Mouse (Mus musculus) embryonic fibroblast, embryonic 13.5 days (primary cell): ENCODE results near the gene Tulp4. TPM values are rescaled to one million over a fixed set of nuclear protein-coding genes. Genes with fewer than 3 reads are reported as not detected.

Source experiments
- H3K27ac ChIP-seq: 2 replicates; pipeline ENCODE4 v1.5.1; 2012; ENCODE audit warnings: low read length, control low read depth, inconsistent platforms; ENCODE audit not compliant: insufficient read depth
- H3K4me1 ChIP-seq: 2 replicates; pipeline ENCODE4 v1.6.1; 2011; ENCODE audit warnings: low read length; ENCODE audit not compliant: control insufficient read depth, insufficient read depth
- H3K4me3 ChIP-seq: 2 replicates; pipeline ENCODE4 v1.5.1; 2011; ENCODE audit warnings: mild to moderate bottlenecking, control low read depth, low read length; ENCODE audit not compliant: insufficient read depth
- CTCF ChIP-seq: IDR thresholded peaks from 2 replicates; pipeline ENCODE4 v1.5.1; 2011; ENCODE audit warnings: mild to moderate bottlenecking, control low read depth, low read length, moderate library complexity, borderline replicate concordance; ENCODE audit not compliant: insufficient read depth
- POLR2A ChIP-seq: IDR thresholded peaks from 2 replicates; pipeline ENCODE4 v1.6.1; 2011; ENCODE audit warnings: low read depth, mild to moderate bottlenecking, control low read depth, low read length, moderate library complexity
- polyA plus RNA-seq: library from polyadenylated mRNA; stranded (reverse); fragments of >200 nt; gene quantifications from 2 replicates; pipeline ENCODE4 v1.2.4, GENCODE M21; 2011; ENCODE audit warnings: low read depth; ENCODE audit not compliant: missing spikeins, insufficient read length

The Tulp4 gene
- polyA plus RNA-seq, 1 experiment, result 164 TPM

DNA sequence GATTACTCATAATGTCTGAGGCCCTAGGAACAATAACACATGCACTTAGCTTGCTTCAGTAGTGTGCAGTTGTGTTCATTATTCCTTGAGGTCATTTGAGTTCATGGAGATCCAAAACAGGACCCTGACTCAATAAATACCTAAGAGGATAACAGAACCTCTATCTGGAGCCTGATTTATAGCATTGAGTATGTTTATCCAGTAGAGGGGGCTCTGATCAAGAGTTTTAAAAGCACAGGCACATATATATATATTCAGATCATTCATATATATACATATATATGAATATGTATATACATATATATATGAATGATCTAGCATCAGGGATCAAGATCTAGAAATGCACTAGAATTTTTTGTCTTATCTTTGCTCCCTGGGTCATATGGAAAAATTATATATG lies 10.7 kb upstream of the Tulp4 start:
- no peak overlapping the region for H3K4me3 ChIP-seq
- no peak overlapping the region for H3K27ac ChIP-seq
- TF ChIP-seq CTCF (no peak), POLR2A (no peak)
- no peaks in the 10 kb centered on the region for H3K4me1 ChIP-seq

DNA sequence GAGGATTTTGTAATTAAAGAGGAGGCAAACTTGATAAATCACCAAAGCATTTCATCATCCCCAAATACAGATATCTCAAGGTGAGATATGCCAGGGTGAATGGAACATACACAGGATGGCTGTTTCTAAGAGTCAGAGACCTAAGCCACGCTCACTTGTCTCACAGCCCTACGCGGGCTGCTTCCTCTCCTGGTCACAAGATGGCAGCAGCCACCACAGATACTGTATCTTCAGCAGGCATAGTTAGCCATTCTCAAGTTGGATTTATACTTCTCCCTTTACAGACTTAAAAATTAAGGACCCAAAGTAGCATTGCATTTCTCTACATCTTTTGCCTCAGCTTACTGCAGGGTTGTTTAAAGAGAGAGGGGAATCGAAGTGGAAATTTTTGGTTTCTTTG lies 8.4 kb upstream of the Tulp4 start:
- no peaks in the 10 kb centered on the region for H3K4me1 ChIP-seq
- H3K4me3 ChIP-seq, result no peak overlapping the region
- TF ChIP-seq CTCF (peak; percentile 70), POLR2A (no peak)
- H3K27ac ChIP-seq, result no peak overlapping the region

DNA sequence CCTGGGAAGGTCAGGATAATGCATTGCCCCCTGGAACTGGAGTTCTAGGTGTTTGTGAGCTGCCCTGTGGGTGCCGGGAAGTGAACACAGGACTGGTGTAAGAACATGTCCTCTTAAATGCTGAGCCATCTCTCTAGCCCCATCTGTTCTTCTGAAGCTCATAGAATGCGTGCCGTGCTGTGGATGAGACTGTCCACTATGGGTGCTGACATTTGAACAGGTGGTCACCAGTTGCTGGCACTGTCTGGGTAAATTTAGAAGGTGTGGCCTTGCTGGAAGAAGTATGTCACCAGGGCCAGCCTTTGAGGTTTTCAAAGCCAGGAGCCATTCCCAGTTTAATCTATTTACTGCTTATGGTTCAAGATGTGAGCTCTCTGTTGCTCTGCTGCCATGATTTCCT lies 4.0 kb upstream of the Tulp4 start:
- Histone ChIP-seq H3K27ac (no peak overlapping the region), H3K4me3 (no peak overlapping the region), H3K4me1 (no peaks in the 10 kb centered on the region)
- TF ChIP-seq CTCF (no peak), POLR2A (no peak)

DNA sequence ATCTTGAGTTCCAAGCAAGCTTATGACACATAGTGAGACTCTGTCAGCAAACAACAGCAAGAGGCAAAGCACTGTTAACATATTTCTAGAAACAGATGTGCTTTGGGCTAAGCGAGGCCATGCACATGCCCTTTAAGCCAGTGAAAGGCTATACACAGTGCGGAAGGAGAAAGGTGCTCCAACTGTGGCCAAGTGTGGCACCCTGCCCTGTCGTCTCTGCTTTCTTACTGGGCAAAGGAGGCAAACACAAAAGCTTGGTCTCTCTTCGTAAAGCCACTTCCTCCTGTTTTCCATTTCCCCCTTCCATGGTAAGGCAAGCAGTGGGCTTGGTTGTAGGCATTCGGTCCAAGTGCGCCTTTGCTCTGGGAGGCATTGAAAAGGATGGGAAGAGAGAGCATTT lies 2.7 kb upstream of the Tulp4 start:
- Histone ChIP-seq H3K4me3 (no peak overlapping the region), H3K27ac (no peak overlapping the region), H3K4me1 (no peaks in the 10 kb centered on the region)
- no peak for TF ChIP-seq POLR2A
- TF ChIP-seq CTCF, result no peak

DNA sequence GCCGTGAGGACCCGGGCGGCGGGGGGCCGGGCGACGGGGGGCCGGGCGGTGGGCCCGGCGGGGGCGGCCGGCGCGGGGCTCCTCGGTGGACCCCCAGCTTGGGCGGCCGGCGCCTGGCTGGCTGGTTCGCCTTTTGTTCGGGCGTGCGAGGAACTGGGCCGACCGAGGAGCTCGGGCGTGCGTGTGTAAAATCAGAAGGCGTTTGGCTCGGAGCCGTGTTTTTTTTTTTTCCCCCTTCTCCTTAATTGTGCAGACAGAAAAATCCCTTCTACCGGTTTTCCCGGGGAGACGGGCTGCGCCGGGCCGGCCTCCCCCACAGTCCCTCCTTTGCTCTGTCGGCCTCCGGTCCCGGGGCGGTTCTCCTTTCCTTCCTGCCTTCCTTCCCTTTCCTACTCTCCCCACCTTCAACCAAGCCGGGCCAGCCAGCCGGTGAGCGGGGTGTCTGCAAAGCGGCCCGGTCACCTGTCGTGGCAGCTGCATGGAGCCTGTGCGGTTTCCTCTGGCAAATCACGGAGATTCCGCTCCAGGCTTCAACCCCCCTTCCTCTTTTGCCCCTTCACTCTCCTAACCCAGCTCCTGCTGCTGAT lies 871 bp downstream of the Tulp4 start:
- TF ChIP-seq CTCF, result no peak
- no peak; the same call in 1 of the 2 replicates for TF ChIP-seq POLR2A
- H3K4me1 ChIP-seq, result peaks cover 6% of the 10 kb centered on the region
- peak overlapping the region; percentile 98 for H3K4me3 ChIP-seq
- peak overlapping the region; percentile 80 for H3K27ac ChIP-seq

DNA sequence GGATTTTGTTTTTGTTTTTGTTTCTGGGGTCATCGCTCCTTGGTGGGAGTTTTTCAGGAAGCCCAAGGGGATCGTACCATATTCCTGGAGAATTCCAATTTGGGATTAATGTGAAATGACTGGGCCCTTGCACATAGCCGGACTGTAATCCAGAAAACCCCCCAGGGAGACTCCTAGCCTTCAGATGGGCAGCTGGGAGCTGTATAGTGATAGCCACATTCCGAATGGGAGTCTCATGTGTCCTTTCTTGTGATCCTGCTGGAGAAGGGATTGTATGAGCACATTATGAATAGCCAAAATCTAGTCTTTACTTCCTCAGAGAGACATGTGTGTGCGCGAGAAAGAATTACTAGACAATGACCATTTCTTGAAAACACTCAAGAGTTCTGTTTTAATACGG lies 1.9 kb downstream of the Tulp4 start:
- H3K4me3 ChIP-seq, result peak overlapping the region; percentile 98
- H3K27ac ChIP-seq, result peak overlapping the region; percentile 80
- peaks cover 6% of the 10 kb centered on the region for H3K4me1 ChIP-seq
- TF ChIP-seq CTCF (no peak), POLR2A (no peak; the same call in 1 of the 2 replicates)

DNA sequence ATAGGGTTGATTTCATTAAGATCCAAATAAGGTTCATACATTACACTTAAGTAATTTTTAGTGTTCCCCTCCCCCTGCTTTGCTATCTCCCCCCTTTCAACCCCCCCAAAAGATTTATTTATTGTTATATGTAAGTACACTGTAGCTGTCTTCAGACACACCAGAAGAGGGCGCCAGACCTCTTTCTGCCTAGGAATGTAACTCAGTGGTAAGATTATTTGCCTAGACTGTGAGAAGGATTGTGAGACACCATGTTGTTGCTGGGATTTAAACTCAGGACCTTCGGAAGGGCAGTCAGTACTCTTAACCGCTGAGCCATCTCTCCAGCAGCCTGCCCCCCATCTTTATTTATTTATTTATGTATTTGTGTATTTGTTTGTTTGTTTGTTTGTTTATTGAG lies 4.7 kb downstream of the Tulp4 start:
- peaks cover 8% of the 10 kb centered on the region for H3K4me1 ChIP-seq
- H3K27ac ChIP-seq, result no peak overlapping the region
- H3K4me3 ChIP-seq, result no peak overlapping the region
- TF ChIP-seq CTCF, result no peak
- TF ChIP-seq POLR2A, result no peak

DNA sequence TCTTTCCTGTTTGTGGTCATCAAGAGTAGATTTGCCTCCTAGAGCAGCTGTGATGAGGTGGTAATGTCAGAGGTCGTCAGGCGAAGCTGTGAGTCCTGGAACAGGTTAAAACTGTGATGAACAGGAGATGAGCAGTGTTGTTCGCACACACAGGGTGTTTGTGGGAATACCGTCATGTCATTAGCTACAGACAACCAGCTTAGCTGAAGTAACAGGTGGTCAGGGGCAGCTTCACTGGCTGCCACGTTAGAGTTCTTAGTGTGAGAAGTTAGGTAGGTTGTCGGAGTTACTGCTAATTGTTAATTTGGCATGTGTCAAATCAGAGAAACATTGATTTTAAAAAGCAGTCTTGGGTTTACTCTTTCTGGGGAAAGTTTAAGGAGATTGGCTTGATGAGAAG lies 7.4 kb downstream of the Tulp4 start:
- H3K4me3 ChIP-seq, result no peak overlapping the region
- peaks cover 19% of the 10 kb centered on the region for H3K4me1 ChIP-seq
- no peak for TF ChIP-seq POLR2A
- no peak for TF ChIP-seq CTCF
- H3K27ac ChIP-seq, result no peak overlapping the region

DNA sequence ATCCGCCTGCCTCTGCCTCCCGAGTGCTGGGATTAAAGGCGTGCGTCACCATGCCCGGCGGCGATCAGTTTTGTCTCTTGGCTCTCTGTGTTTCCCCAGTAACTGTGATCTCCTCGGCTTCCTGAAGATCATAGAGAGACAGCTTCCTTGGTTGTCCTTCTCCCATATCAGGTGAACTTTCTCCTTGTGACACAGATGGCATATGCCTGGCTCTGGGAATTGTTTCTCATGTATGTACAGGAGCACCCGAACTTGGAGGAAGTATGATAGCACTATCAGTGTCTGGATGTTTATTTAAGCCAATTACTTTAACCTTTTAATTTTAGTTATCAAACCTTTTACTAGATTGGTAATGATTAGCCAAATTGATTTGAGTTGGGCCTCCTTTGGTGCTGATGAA lies 8.8 kb downstream of the Tulp4 start:
- no peak overlapping the region for H3K4me3 ChIP-seq
- no peak for TF ChIP-seq CTCF
- no peak for TF ChIP-seq POLR2A
- H3K4me1 ChIP-seq, result peaks cover 20% of the 10 kb centered on the region
- no peak overlapping the region for H3K27ac ChIP-seq

DNA sequence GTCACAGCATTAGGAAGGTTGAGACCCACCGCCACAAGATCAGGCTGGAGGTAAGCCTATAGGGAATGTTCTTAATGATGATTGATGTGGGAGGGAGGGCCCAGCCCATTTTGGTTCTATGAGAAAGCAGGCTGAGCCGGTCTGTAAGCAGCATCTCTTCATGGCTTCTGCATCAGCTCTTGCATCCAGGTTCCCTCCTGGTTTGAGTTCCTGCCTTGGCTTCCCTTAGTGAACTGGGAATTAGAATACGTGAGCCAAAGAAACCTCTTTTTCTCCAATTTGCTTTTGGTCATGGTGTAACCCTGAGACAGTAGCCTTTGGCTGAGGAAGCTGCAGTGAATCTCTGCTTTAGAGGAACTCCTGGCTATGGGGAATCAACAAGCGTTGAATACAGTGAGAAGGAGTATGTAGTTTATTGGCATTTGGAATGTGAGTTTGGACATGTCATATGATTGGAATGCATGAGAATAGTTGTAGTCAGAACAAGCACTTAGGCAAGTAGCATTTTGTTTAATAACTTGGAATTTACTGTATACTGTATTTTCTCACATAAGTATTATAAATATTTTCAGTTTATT lies 11.0 kb downstream of the Tulp4 start:
- H3K4me3 ChIP-seq, result no peak overlapping the region
- peaks cover 18% of the 10 kb centered on the region for H3K4me1 ChIP-seq
- TF ChIP-seq POLR2A, result no peak
- TF ChIP-seq CTCF, result no peak
- H3K27ac ChIP-seq, result peak overlapping the region; percentile 85

DNA sequence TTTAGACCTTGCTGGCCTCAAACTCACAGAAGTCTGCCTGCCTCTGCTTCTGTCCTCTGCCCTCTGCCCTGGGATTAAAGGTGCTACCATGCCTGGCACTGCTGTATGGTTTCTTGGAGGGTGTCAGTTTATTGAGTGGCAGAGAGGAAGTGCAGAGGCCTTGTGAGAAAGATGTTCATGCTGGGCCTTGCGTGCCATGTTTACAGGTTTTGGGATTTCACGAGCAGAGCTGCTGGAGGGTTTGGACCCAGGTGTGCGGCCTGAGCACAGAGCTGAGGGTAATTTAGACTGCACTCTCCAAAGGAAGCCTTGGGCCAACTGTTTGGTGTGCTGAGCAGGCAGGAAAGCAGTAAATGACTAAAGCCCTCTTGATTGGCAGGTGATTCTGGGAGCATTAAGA lies 11.7 kb downstream of the Tulp4 start:
- H3K27ac ChIP-seq, result peak overlapping the region; percentile 52
- H3K4me1 ChIP-seq, result peaks cover 18% of the 10 kb centered on the region
- H3K4me3 ChIP-seq, result no peak overlapping the region
- TF ChIP-seq POLR2A, result no peak
